Mouse (Mus musculus): Measurements from ENCODE around the gene Arrdc2.

- no peak for TF ChIP-seq POLR2A (IDR thresholded peaks at IDR 0.05; ENCODE audit: low read depth, low read length)
- TF ChIP-seq CTCF (IDR thresholded peaks at IDR 0.05; ENCODE audit: borderline replicate concordance, insufficient read depth, low read length) = no peak
Measured at GRCm38 (mm10) chr8:70850132-70850845, 10.8 kb upstream of the Arrdc2 start.
